Mouse (Mus musculus): ENCODE results near the gene Cerkl. TPM values are rescaled to one million over a fixed set of nuclear protein-coding genes. Genes with fewer than 3 reads are reported as not detected.

Gene Cerkl
- polyA plus RNA-seq, 1 experiment: 14.3 TPM

DNA sequence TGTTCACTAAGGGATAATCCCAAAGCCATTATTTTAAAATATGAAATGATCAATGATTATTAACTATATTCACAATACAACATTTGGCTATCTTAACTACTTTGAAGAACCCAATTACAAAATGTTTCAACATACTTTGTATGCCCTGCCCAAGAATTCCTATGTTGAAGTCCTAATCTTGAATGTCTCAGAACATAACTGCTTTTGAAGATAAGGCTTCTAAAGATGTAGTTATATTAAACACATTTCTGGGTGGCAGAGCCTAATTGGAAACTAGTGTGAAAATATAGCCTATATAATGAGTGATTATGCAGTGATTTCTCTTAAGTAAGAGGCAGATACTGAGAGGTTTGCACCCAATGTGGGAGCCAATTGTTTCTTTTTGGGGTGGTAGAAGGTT lies 121.9 kb downstream of the Cerkl start:
- Histone ChIP-seq H3K4me1 (ENCODE audit: control insufficient read depth, insufficient read depth, insufficient read length, low read length) (no peaks in the 10 kb centered on the region), H3K27ac (replicated peaks; ENCODE audit: low read depth, low read length) (no peak overlapping the region), H3K4me3 (ENCODE audit: insufficient read depth, low read depth, low read length) (no peak overlapping the region)

DNA sequence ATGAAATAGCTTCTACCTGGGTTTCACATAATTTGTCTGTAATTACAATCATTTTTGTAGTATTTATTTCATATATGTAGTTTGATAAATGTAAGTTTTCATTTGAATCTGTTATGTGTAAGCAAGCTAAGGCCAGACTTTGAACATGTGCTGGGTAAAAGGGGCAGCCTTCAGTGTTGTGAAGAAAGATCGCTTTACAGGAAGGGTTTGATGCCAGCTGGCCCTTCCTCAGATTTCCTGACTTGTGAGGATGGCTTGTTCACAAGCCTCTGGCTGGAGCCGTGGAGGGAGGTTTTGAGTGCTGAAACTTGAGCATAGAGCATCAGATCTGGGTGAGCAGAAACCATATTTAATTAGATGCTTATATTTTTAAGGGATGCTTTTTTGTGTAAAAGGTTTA lies 128.5 kb downstream of the Cerkl start:
- no peak overlapping the region for H3K27ac ChIP-seq (replicated peaks; ENCODE audit: low read depth, low read length)
- H3K4me1 ChIP-seq (ENCODE audit: control insufficient read depth, insufficient read depth, insufficient read length, low read length): no peaks in the 10 kb centered on the region
- H3K4me3 ChIP-seq (ENCODE audit: insufficient read depth, low read depth, low read length): no peak overlapping the region

DNA sequence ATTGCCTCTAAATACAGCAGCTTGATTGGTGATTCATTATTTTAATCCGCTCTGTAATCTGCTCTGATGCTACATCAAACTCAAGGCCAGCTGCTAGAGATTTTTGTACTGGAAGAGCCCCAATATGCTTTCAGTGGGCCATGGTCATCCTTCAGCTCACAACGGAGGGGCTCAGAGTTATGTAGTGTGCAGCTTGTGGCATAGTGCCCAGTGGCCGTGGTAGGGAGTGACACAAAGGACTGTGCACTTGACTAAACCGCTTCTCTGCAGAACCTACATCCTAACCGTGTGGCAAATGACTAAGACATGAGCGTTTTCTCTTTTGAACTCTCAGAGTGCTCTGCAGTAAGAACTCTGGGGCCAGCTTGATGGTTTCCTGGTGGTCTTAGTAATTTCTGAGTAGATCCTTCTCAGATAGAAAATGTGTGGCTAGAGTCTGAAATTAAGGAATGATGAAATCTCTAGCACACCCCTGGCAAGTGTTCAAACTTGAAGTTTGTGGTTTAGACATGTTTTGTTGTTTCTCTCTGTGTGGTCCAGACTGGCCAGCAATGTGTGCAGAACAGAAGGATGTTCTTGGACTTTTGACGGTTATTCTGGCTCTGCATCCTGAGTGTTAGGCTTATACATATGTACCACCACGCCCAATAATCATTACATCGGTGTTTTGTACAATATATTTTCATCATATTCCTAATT lies 140.3 kb downstream of the Cerkl start:
- H3K4me3 ChIP-seq (ENCODE audit: insufficient read depth, low read depth, low read length): no peak overlapping the region
- no peak overlapping the region for H3K27ac ChIP-seq (replicated peaks; ENCODE audit: low read depth, low read length)
- H3K4me1 ChIP-seq (ENCODE audit: control insufficient read depth, insufficient read depth, insufficient read length, low read length): peaks cover 2% of the 10 kb centered on the region; the same call in 1 of the 2 replicates

DNA sequence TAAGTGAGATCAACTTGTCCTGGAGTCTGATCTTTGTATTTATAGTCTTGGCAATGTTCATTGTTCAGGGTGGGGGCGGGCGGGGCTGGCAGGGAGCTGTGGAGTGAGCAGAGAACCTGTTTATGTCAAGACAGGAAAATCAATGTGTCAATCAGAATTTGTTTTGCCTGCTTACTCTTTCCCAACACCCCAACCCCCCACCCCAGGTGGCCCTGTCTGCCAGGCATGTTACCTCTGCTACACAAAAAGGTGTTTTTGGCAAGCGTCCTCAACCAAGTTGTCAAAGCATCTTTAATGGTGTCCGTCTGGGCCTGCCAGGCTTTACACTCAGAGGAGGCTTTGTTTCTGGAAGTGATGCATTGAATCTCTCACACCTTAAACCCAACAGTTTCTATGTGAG lies 141.5 kb downstream of the Cerkl start:
- H3K27ac ChIP-seq (replicated peaks; ENCODE audit: low read depth, low read length): no peak overlapping the region
- no peak overlapping the region for H3K4me3 ChIP-seq (ENCODE audit: insufficient read depth, low read depth, low read length)
- H3K4me1 ChIP-seq (ENCODE audit: control insufficient read depth, insufficient read depth, insufficient read length, low read length): peaks cover 2% of the 10 kb centered on the region; the same call in 1 of the 2 replicates

DNA sequence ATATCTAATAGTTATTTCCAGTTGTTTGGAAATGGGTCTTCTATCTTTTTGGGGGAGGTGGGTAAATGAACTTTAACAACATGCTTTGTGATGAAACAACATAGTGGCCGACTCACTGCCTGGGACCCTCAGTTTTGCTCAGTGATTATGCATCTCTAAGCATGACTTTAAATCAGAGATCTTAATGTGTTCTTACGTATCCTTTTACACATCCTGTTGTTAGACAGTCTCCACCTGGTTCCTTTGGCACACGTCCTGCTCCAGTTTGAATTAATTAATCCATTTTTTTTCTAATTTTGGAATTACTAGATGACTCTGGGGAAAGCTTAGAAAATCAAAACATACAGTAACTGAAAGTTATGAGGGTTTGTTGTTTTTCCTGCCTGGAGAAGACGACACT lies 144.1 kb downstream of the Cerkl start:
- no peak overlapping the region for H3K4me3 ChIP-seq (ENCODE audit: insufficient read depth, low read depth, low read length)
- H3K27ac ChIP-seq (replicated peaks; ENCODE audit: low read depth, low read length): no peak overlapping the region
- peaks cover 2% of the 10 kb centered on the region; the same call in 1 of the 2 replicates for H3K4me1 ChIP-seq (ENCODE audit: control insufficient read depth, insufficient read depth, insufficient read length, low read length)

DNA sequence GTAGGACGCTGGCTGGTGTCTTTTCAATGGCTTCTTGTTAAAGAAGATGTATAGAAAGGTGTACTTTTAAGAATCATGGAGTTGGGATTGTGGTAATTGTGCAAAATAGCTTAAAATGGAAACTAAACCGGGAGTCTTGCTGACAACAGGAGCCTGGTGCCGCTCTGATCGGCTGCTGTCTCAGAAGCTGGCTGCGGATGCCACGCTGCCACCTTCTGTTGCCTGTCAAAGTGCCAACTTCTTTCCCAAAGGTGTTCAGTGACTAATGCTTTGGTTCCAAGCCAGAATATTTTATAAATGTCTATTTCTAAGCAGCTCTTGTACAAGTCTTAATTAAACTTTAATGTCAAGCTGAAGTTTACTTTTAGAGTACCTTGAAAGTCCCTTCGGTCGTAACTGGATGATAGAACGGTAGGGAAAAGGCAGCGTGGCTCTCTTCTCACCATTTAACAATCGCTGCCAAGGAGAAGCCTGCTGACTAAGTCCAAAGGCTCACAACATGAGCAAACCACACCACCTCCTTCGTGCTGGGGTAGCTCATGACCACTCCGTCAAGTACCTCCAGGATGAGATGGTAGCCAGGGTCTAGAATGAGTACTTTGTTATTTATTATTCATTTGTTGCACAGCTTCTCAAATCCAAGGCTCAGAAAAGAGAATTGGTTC lies 147.0 kb downstream of the Cerkl start:
- no peak overlapping the region for H3K4me3 ChIP-seq (ENCODE audit: insufficient read depth, low read depth, low read length)
- H3K27ac ChIP-seq (replicated peaks; ENCODE audit: low read depth, low read length): no peak overlapping the region
- H3K4me1 ChIP-seq (ENCODE audit: control insufficient read depth, insufficient read depth, insufficient read length, low read length): no peaks in the 10 kb centered on the region

DNA sequence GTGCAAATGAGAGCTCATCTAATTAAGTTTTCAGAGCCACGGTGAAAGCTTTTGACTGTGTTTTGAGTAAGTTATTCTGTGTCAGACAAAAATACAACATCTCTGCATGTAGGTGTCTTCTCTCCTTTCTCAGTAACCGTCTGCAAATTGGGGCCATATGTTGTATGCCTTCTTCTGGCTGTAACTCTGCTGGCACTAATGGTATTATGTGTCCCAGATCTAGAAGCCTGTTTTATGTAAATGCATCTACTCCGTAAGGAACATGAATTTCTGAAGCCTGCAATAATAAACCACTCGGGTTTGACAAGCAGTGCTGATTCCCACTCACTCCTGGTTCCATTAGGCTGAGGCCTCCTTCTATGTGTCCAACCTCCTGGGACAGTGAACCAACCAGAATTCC lies 149.0 kb downstream of the Cerkl start:
- Histone ChIP-seq H3K27ac (replicated peaks; ENCODE audit: low read depth, low read length) (no peak overlapping the region), H3K4me3 (ENCODE audit: insufficient read depth, low read depth, low read length) (no peak overlapping the region), H3K4me1 (ENCODE audit: control insufficient read depth, insufficient read depth, insufficient read length, low read length) (no peaks in the 10 kb centered on the region)

DNA sequence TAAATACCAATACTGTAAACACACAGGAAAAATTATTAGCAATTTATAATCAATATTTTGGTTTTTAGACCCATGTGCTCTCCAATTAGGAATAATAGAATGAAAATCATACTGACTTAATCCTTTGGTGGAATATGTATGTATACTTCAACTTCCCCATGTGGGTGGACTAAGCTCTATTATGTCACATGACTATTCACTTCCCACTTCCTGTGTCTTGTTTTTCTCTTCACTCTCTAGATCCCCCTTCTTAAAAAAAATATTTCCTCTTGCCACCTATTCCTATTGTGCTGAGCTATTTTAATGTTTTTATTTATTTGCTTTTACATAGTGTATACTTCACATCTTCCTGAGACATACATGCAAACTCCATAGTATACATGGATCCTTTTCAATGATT lies 154.2 kb downstream of the Cerkl start:
- Histone ChIP-seq H3K27ac (replicated peaks; ENCODE audit: low read depth, low read length) (no peak overlapping the region), H3K4me1 (ENCODE audit: control insufficient read depth, insufficient read depth, insufficient read length, low read length) (no peaks in the 10 kb centered on the region), H3K4me3 (ENCODE audit: insufficient read depth, low read depth, low read length) (no peak overlapping the region)

DNA sequence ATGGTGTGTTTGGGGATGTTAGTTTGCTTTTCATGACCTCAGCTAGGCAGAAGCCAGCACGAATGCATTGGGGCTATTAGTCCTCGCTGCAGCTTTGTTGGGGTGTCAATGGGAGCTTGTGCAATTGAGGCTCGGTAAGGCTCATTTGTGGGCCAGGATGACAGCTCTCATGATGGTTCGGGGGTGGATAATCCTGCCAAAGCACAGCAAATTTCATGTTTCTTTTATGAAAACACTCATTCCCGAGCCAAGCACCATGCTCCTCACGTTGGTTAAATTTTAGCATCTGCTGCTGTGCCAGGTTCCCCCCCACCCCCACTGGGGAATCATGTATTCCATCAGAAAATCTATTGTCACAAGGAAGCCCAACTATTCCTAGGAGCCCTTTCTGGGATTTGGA lies 164.2 kb downstream of the Cerkl start:
- no peaks in the 10 kb centered on the region for H3K4me1 ChIP-seq (ENCODE audit: control insufficient read depth, insufficient read depth, insufficient read length, low read length)
- H3K27ac ChIP-seq (replicated peaks; ENCODE audit: low read depth, low read length): no peak overlapping the region
- H3K4me3 ChIP-seq (ENCODE audit: insufficient read depth, low read depth, low read length): no peak overlapping the region

DNA sequence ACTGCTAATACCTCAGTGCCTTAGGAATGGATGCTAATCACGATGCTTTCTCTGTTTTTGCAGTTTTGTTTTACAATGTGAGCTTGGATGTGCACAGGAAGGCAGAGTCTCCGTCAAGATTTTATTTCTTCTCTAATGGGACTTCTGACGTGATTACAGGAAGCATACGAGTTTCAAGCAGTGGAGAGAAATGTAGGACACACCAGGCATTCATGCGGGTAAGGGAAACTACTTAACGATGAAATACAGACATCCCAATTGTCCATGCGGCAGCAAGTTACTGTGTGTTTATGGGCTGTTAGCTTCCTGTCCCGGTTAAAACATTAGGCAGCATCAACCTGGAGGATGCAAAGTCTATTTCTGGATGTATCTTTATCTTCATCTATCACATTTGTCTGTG lies 164.7 kb downstream of the Cerkl start:
- Histone ChIP-seq H3K27ac (replicated peaks; ENCODE audit: low read depth, low read length) (no peak overlapping the region), H3K4me1 (ENCODE audit: control insufficient read depth, insufficient read depth, insufficient read length, low read length) (no peaks in the 10 kb centered on the region), H3K4me3 (ENCODE audit: insufficient read depth, low read depth, low read length) (no peak overlapping the region)

DNA sequence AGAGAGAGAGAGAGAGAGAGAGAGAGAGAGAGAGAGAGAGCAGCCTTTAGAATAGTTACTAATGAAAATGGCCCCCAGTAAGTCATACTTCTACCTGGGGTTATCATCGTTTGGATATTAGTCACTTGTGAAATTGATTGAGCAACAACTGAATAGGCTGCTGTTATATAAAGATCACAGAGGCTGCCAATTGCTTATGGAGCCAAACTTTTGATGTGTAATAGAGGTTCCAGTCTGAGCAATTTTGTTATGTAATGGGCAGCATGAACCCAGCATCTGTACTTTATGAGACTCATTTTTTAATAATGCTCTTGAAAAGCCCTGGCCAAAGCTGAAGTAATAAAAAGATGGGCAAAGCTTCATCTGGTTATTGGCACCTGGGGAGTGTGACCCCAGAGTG lies 166.4 kb downstream of the Cerkl start:
- H3K27ac ChIP-seq (replicated peaks; ENCODE audit: low read depth, low read length): no peak overlapping the region
- H3K4me3 ChIP-seq (ENCODE audit: insufficient read depth, low read depth, low read length): no peak overlapping the region
- no peaks in the 10 kb centered on the region for H3K4me1 ChIP-seq (ENCODE audit: control insufficient read depth, insufficient read depth, insufficient read length, low read length)

DNA sequence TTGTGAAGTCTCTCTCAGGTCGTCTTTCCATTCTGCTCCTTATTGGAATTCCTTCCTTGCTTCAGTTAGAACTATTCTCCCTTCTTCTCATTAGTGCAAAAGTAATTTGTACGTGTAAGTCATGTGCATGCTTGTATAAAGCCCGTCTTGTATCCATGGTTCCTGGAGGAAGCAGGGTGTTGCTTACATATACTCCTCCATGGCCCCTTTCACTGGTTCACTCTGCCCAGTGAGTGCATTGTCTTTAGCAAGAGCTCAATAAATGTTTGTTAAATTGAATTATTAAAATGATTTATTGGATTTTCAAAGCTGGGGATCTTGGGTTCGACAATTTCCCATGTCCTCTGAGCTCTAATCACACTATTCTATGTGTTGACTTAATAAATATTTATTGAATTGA lies 172.4 kb downstream of the Cerkl start:
- Histone ChIP-seq H3K4me1 (ENCODE audit: control insufficient read depth, insufficient read depth, insufficient read length, low read length) (no peaks in the 10 kb centered on the region), H3K4me3 (ENCODE audit: insufficient read depth, low read depth, low read length) (no peak overlapping the region), H3K27ac (replicated peaks; ENCODE audit: low read depth, low read length) (no peak overlapping the region)

Other genes with a start within 250 kb of the Cerkl start
- 0.83 and 1.1 TPM in 2 replicates for gene Itga4, start 201.4 kb downstream of the Cerkl start, polyA plus RNA-seq (2012; ENCODE audit: insufficient read depth, insufficient read length, missing spikeins)
- not detected in 2 replicates for gene Neurod1, start within 50 bp of the Cerkl start, polyA plus RNA-seq (2012; ENCODE audit: insufficient read depth, insufficient read length, missing spikeins)
- gene Itprid2, start 178.6 kb upstream of the Cerkl start, polyA plus RNA-seq (2012; ENCODE audit: insufficient read depth, insufficient read length, missing spikeins): 63.1 and 81.4 TPM in 2 replicates

Measured in brown adipose tissue, adult 24 weeks (tissue).